Mouse (Mus musculus) intestine, postnatal 0 days (tissue): ENCODE results near the gene Pck2. TPM values are rescaled to one million over a fixed set of nuclear protein-coding genes. Genes with fewer than 3 reads are reported as not detected.
A peak's percentile ranks its signal among the peaks of the same experiment; 100 is the strongest.

Source experiments
- ATAC-seq: fragments of 200-750 bp; cut with Nextera tagmentation; 2 replicates; pipeline ENCODE4 v1.8.0; 2017; ENCODE audit warnings: mild to moderate bottlenecking, moderate TSS enrichment, moderate library complexity
- H3K27ac ChIP-seq: fragments of 300-500 bp; sonication (generic); 2 replicates; pipeline ENCODE4 v1.5.1; 2014; ENCODE audit warnings: mild to moderate bottlenecking, low read depth, low read length, moderate library complexity
- H3K27me3 ChIP-seq: fragments of 300-500 bp; sonication (generic); replicated peaks from 2 replicates; pipeline ENCODE4 v1.6.1; 2014; ENCODE audit warnings: low read length, mixed read lengths; ENCODE audit not compliant: control insufficient read depth, insufficient read depth
- H3K36me3 ChIP-seq: fragments of 300-500 bp; sonication (generic); 2 replicates; pipeline ENCODE4 v1.6.1; 2014; ENCODE audit warnings: mild to moderate bottlenecking, moderate library complexity; ENCODE audit not compliant: control insufficient read depth, insufficient read depth
- H3K4me1 ChIP-seq: fragments of 300-500 bp; sonication (generic); replicated peaks from 2 replicates; pipeline ENCODE4 v1.6.1; 2014; ENCODE audit warnings: antibody characterized with exemption, low read length, mixed read lengths; ENCODE audit not compliant: control insufficient read depth, insufficient read depth
- H3K4me2 ChIP-seq: fragments of 300-500 bp; sonication (generic); replicated peaks from 2 replicates; pipeline ENCODE4 v1.6.1; 2014; ENCODE audit warnings: low read depth, mild to moderate bottlenecking, moderate library complexity
- H3K4me3 ChIP-seq: fragments of 300-500 bp; sonication (generic); 2 replicates; pipeline ENCODE4 v1.5.1; 2014; ENCODE audit warnings: low read depth, low read length
- H3K9ac ChIP-seq: fragments of 300-500 bp; sonication (generic); 2 replicates; pipeline ENCODE4 v1.6.1; 2014; ENCODE audit warnings: mild to moderate bottlenecking, low read depth, low read length
- H3K9me3 ChIP-seq: fragments of 300-500 bp; sonication (generic); 2 replicates; pipeline ENCODE4 v1.6.1; 2016; ENCODE audit warnings: mixed run types; ENCODE audit not compliant: control insufficient read depth
- CTCF ChIP-seq: sonication (generic); IDR thresholded peaks from 2 replicates; pipeline ENCODE4 v1.5.1; 2016; ENCODE audit warnings: low read depth, mild to moderate bottlenecking, control low read depth, antibody characterized with exemption, moderate library complexity
- WGBS: fragments of 180-500 bp; shearing (Covaris S2); extraction: QIAGEN DNeasy Blood & Tissue Kit; methylation state at CpG from one replicate; pipeline ENCODE4 v1.1.7; 2014; 5-methylcytosine and 5-hydroxymethylcytosine counted together
- polyA plus RNA-seq: library from polyadenylated mRNA; unstranded; fragments of >200 nt; fragmentation: Nextera tagmentation; extraction: Ambion mirVana; gene quantifications from 2 replicates; pipeline ENCODE4 v1.2.1, GENCODE M21; 2015

The Pck2 gene
- polyA plus RNA-seq, 1 experiment from 2014 or later: 17.6 TPM

DNA sequence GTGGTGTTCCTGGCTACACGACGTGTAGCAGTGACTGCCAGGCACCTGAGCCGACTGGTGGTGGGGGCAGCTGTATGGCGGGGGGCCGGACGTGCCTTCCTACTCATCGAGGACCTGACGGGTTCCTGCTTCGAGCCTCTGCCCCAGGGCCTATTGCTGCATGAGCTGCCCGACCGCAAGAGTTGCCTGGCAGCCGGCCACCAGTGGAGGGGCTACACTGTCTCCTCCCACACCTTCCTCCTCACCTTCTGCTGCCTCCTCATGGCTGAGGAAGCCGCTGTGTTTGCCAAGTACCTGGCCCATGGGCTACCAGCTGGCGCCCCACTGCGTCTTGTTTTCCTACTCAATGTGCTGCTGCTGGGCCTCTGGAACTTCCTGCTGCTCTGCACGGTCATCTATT, 36.3 kb downstream of the Pck2 start:
- no peaks in the 10 kb centered on the region for H3K27me3 ChIP-seq
- peaks cover 15% of the 10 kb centered on the region; the same call in 1 of the 2 replicates for H3K36me3 ChIP-seq
- H3K9me3 ChIP-seq: no peaks in the 10 kb centered on the region
- H3K4me2 ChIP-seq: no peak overlapping the region
- H3K4me1 ChIP-seq: 0 out of 2 replicates have a peak, but pooled peaks cover 4% of the 10 kb centered on the region
- H3K27ac ChIP-seq: no peak overlapping the region
- no peak overlapping the region for H3K4me3 ChIP-seq
- TF ChIP-seq CTCF: no peak
- no peak overlapping the region for H3K9ac ChIP-seq
- no peak for ATAC-seq
- WGBS: 77% methylated on average over 16 of the region's 16 CpGs

DNA sequence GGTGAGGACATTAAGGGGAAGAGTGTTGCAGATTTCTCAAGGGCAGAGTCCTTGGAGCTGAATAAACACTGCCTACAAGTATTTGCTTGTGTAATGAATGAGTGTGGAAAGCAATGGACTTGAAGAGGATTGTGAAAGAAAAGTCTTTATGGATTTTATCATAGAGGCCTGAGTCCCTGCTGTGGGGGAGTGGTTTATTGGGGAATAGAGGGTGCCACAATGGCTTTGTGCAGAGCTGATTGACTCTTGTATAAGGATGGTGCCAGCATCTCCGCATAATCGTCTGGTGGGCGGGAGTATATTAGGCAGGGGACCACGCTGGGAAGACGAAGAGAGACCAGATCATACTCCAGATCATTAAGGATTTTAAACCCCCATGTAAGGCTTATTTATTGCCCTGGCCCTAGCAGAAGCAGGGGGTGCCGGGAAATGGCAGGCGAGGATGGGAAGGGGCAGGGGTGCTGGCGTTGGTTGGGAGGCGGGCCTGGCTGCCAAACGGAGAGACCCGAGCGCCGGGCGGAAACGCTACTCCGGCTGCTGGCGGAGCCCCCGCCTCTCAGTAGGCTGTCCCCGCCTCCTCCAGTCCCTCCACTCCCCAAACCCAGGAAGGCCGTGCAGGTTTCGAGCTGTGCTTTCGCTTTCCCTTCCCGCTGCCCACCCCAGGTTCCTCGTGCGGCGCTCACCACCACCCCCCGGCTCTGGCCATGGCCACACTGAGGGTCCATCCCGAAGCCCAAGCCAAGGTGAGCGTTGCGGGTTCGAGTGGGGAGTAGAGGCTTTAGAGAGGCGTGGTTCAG, 38.0 kb downstream of the Pck2 start, which contains the start of gene Psme1:
TSS of gene Psme1 (plus strand) at position 253 of the 797 bp plus-strand sequence.
- H3K4me1 ChIP-seq: 0 out of 2 replicates have a peak, but pooled peaks cover 4% of the 10 kb centered on the region
- H3K9me3 ChIP-seq: no peaks in the 10 kb centered on the region
- no peak for TF ChIP-seq CTCF
- under 1% methylated on average over 23 of the region's 32 CpGs for WGBS
- peak within 1 kb of the TSS; percentile 81 for H3K4me2 ChIP-seq
- H3K27me3 ChIP-seq: no peaks in the 10 kb centered on the region
- peaks cover 20% of the 10 kb centered on the region; the same call in 1 of the 2 replicates for H3K36me3 ChIP-seq
- peak within 1 kb of the TSS; percentile 75 for H3K9ac ChIP-seq
- peak; percentile 82 for ATAC-seq
- H3K4me3 ChIP-seq: peak within 1 kb of the TSS; percentile 70
- H3K27ac ChIP-seq: peak within 1 kb of the TSS; percentile 84

DNA sequence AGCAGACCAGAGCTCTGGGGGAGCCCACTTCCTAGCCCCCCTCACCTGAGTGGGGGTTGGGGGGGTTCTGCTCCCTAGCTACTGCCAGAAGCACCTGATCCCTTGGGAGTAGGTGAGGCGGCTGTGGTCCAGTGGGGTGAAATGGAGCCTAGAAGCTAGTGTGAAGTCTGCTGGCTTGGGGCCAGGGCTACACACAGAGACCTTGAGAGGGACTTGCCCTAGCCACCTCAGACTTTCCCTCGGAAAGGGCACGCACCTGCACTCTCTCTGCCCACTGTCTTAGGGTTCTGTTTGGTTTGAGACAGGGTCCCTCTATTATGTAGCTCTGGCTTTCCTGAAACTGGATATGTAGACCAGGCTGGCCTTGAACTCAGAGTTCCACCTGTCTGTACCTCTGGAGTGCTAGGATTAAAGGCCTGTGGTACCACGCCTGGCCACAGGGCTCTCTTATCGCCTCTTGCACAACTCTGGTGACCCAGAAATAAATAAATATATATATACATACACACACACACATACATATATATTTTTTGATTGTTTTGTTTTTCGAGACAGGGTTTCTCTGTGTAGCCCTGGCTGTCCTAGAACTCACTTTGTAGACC, 38.7 kb downstream of the Pck2 start:
- Histone ChIP-seq H3K27ac (peak overlapping the region; percentile 84), H3K9ac (peak overlapping the region; percentile 75), H3K4me2 (peak overlapping the region; percentile 81), H3K4me3 (peak overlapping the region; percentile 70), H3K4me1 (0 out of 2 replicates have a peak, but pooled peaks cover 4% of the 10 kb centered on the region), H3K27me3 (no peaks in the 10 kb centered on the region), H3K9me3 (no peaks in the 10 kb centered on the region), H3K36me3 (peaks cover 20% of the 10 kb centered on the region; the same call in 1 of the 2 replicates)
- peak; percentile 20; the same call in 1 of the 2 replicates for TF ChIP-seq CTCF
- ATAC-seq: peak; percentile 46
- 19% methylated on average over 6 of the region's 6 CpGs for WGBS

DNA sequence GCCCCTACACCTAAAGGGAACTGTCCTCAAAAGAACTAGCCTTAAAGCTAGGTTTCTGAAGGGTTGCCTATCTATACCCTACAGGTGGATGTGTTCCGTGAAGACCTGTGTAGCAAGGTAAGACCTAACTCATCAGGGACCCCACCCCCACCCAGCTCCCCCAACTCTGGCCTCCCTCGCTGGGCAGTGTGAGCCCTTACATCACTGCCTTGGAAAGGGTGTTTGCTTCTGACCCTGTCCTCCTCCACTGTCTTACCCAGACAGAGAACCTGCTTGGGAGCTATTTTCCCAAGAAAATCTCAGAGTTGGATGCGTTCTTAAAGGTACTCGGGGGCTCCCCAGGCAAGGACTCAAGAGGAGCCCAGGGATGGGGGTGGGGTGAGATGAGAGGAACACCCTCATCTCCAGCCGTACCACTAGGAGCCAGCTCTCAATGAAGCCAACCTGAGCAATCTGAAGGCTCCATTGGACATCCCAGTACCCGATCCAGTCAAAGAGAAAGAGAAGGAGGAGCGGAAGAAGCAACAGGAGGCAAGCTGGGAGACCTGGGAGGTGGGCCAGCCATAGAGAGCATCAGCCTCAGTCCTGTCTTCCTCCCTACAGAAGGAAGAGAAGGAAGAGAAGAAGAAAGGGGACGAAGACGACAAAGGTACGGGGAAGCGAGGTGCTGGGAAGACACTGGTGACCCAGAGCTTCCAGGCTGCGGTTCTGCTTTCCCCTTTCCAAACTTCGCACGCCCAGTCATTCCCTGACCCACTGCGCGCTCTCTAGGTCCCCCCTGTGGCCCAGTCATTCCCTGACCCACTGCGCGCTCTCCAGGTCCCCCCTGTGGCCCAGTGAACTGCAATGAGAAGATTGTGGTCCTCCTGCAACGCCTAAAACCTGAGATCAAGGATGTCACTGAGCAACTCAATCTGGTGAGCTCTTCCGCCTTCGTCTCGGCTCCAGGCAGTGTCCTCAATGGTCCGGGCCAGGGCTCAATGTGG, 39.7 kb downstream of the Pck2 start:
- no peak overlapping the region for H3K4me3 ChIP-seq
- TF ChIP-seq CTCF: no peak
- H3K9me3 ChIP-seq: no peaks in the 10 kb centered on the region
- no peak overlapping the region for H3K27ac ChIP-seq
- H3K36me3 ChIP-seq: peaks cover 20% of the 10 kb centered on the region; the same call in 1 of the 2 replicates
- 0 out of 2 replicates have a peak overlapping the region, but pooled peaks have one; percentile 81 for H3K4me2 ChIP-seq
- WGBS: 89% methylated on average over 23 of the region's 23 CpGs
- no peak for ATAC-seq
- H3K27me3 ChIP-seq: no peaks in the 10 kb centered on the region
- 0 out of 2 replicates have a peak, but pooled peaks cover 4% of the 10 kb centered on the region for H3K4me1 ChIP-seq
- H3K9ac ChIP-seq: no peak overlapping the region

DNA sequence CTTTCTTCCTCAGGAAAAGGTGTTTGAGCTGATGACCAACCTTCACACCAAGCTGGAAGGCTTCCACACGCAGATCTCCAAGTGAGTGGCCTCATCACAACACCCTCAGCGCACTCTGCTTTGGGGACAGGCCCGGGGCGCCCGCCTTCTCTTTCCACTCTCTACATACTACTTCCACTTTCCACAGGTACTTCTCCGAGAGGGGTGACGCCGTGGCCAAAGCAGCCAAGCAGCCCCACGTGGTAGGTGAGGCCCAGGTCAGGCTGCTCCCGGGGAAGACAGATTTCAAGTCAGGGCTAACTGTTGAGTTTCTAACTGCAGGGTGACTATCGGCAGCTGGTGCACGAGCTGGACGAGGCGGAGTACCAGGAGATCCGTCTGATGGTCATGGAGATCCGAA, 40.7 kb downstream of the Pck2 start:
- Histone ChIP-seq H3K27ac (no peak overlapping the region), H3K4me3 (no peak overlapping the region), H3K36me3 (peaks cover 20% of the 10 kb centered on the region; the same call in 1 of the 2 replicates), H3K27me3 (no peaks in the 10 kb centered on the region), H3K4me2 (no peak overlapping the region), H3K4me1 (0 out of 2 replicates have a peak, but pooled peaks cover 4% of the 10 kb centered on the region), H3K9me3 (no peaks in the 10 kb centered on the region), H3K9ac (no peak overlapping the region)
- no peak for TF ChIP-seq CTCF
- WGBS: 93% methylated on average over 16 of the region's 16 CpGs
- no peak for ATAC-seq
